Mouse (Mus musculus): ENCODE data around the gene Acadvl. TPM values are rescaled to one million over a fixed set of nuclear protein-coding genes. Genes with fewer than 3 reads are reported as not detected.
A peak's percentile ranks its signal among the peaks of the same experiment; 100 is the strongest.

Gene Acadvl
- polyA plus RNA-seq, 1 experiment from 2014 or later: 46.3 TPM

- peaks cover 78% of the 10 kb centered on the region for H3K27me3 ChIP-seq (replicated peaks; ENCODE audit: low read depth, poor library complexity, severe bottlenecking)
- peaks cover 25% of the 10 kb centered on the region for H3K36me3 ChIP-seq (replicated peaks)
- H3K9me3 ChIP-seq: no peaks in the 10 kb centered on the region
- peaks cover 19% of the 10 kb centered on the region for H3K4me1 ChIP-seq
- WGBS: 10% methylated on average over 24 of the region's 24 CpGs
- H3K4me3 ChIP-seq: peak within 1 kb of the TSS; percentile 56
- peak within 1 kb of the TSS; percentile 76 for H3K27ac ChIP-seq (replicated peaks)
- DNase-seq (ENCODE audit: low spot score): peak; percentile 30
Measured at GRCm38 (mm10) chr11:69964650-69965270, 50.5 kb downstream of the Acadvl start, which contains the start of gene Cldn7. TSS of gene Cldn7 (plus strand) at chr11:69964779.

GRCm38 (mm10) chr11:69961841-69962240, 53.4 kb downstream of the Acadvl start:
- Histone ChIP-seq H3K4me3 (no peak overlapping the region), H3K27me3 (replicated peaks; ENCODE audit: low read depth, poor library complexity, severe bottlenecking) (peaks cover 59% of the 10 kb centered on the region), H3K27ac (replicated peaks) (no peak overlapping the region), H3K36me3 (replicated peaks) (no peaks in the 10 kb centered on the region), H3K9me3 (no peaks in the 10 kb centered on the region), H3K4me1 (peaks cover 17% of the 10 kb centered on the region)
- no peak for DNase-seq (ENCODE audit: low spot score)
- 59% methylated on average over 5 of the region's 5 CpGs for WGBS

DNA sequence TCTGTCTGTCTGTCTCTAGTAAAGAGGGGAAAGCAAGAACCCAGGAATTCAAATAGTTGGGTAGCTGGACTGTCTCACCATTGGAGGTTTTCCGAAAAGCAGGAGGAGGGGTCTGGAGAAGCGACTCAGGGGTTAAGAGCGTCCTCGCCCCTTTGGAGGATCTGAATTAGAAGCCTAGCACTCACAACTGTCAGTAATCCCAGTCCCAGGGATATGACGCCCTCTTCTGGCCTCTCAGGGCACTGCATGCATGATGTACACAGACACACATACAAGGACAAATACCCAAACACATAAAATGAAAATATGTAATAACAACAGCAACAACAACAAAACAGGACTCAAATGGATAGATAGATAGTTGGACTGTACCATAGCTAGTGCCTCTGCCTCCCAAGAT, 54.6 kb downstream of the Acadvl start:
- Histone ChIP-seq H3K9me3 (no peaks in the 10 kb centered on the region), H3K27ac (replicated peaks) (no peak overlapping the region), H3K4me3 (no peak overlapping the region), H3K4me1 (peaks cover 6% of the 10 kb centered on the region), H3K36me3 (replicated peaks) (no peaks in the 10 kb centered on the region), H3K27me3 (replicated peaks; ENCODE audit: low read depth, poor library complexity, severe bottlenecking) (peaks cover 46% of the 10 kb centered on the region)
- no peak for DNase-seq (ENCODE audit: low spot score)
- 25% methylated on average over 5 of the region's 5 CpGs for WGBS

MicroRNAs encoded within 50 kb of the gene (microRNA counts, 519-probe panel; counts per million panel counts)
- 188 counts per million, percentile 57 among the panel's probes with 10 or more counts for microRNA mmu-miR-324-3p
- microRNA mmu-miR-324-5p: 3,697 counts per million, percentile 74 among the panel's probes with 10 or more counts

Small RNAs within 50 kb of the gene (microRNA-seq; reads per million reads assigned to microRNA genes)
- gene Gm44349 (not detected), gene Mir324 (3,416 reads per million, percentile 86 among the genes with 10 or more reads in this experiment)

Other genes starting within 250 kb of the Acadvl start
- 0.55 and 1.0 TPM in 2 replicates for gene Zbtb4, start 249.5 kb downstream of the Acadvl start, polyA plus RNA-seq (2016; fragmentation: Nextera tagmentation; extraction: Ambion mirVana)
- gene Chrnb1, start 219.5 kb downstream of the Acadvl start, polyA plus RNA-seq (2016; fragmentation: Nextera tagmentation; extraction: Ambion mirVana): 1.4 and 2.3 TPM in 2 replicates
- gene Fgf11, start 213.6 kb downstream of the Acadvl start, polyA plus RNA-seq (2016; fragmentation: Nextera tagmentation; extraction: Ambion mirVana): 0.91 and 0.93 TPM in 2 replicates
- 2.1 and 2.7 TPM in 2 replicates for gene Tmem102, start 209.8 kb downstream of the Acadvl start, polyA plus RNA-seq (2016; fragmentation: Nextera tagmentation; extraction: Ambion mirVana)
- gene Gm39566, start 200.1 kb downstream of the Acadvl start, polyA plus RNA-seq (2016; fragmentation: Nextera tagmentation; extraction: Ambion mirVana): not detected in 2 replicates
- not detected in 2 replicates for gene Spem2, start 196.9 kb downstream of the Acadvl start, polyA plus RNA-seq (2016; fragmentation: Nextera tagmentation; extraction: Ambion mirVana)
- gene Spem1, start 193.2 kb downstream of the Acadvl start, polyA plus RNA-seq (2016; fragmentation: Nextera tagmentation; extraction: Ambion mirVana): 0.14 TPM in 1 of 2 replicates, not detected in the other
- 4.7 and 5.4 TPM in 2 replicates for gene Nlgn2, start 177.6 kb downstream of the Acadvl start, polyA plus RNA-seq (2016; fragmentation: Nextera tagmentation; extraction: Ambion mirVana)
- gene Tmem256, start 176.9 kb downstream of the Acadvl start, polyA plus RNA-seq (2016; fragmentation: Nextera tagmentation; extraction: Ambion mirVana): 321 and 340 TPM in 2 replicates
- 106 and 111 TPM in 2 replicates for gene Plscr3, start 169.0 kb downstream of the Acadvl start, polyA plus RNA-seq (2016; fragmentation: Nextera tagmentation; extraction: Ambion mirVana)
- gene Tnk1, start 156.7 kb downstream of the Acadvl start, polyA plus RNA-seq (2016; fragmentation: Nextera tagmentation; extraction: Ambion mirVana): 2.3 and 3.1 TPM in 2 replicates
- gene Tmem95, start 137.4 kb downstream of the Acadvl start, polyA plus RNA-seq (2016; fragmentation: Nextera tagmentation; extraction: Ambion mirVana): 0.31 TPM in 1 of 2 replicates, not detected in the other
- 6.8 and 7.0 TPM in 2 replicates for gene Kctd11, start 134.0 kb downstream of the Acadvl start, polyA plus RNA-seq (2016; fragmentation: Nextera tagmentation; extraction: Ambion mirVana)
- 1.3 and 1.5 TPM in 2 replicates for gene Acap1, start 119.9 kb downstream of the Acadvl start, polyA plus RNA-seq (2016; fragmentation: Nextera tagmentation; extraction: Ambion mirVana)
- gene 2810408A11Rik, start 114.4 kb downstream of the Acadvl start, polyA plus RNA-seq (2016; fragmentation: Nextera tagmentation; extraction: Ambion mirVana): 14.7 and 14.8 TPM in 2 replicates
- gene Neurl4, start 114.3 kb downstream of the Acadvl start, polyA plus RNA-seq (2016; fragmentation: Nextera tagmentation; extraction: Ambion mirVana): 10.9 and 11.1 TPM in 2 replicates
- gene Gps2, start 101.5 kb downstream of the Acadvl start, polyA plus RNA-seq (2016; fragmentation: Nextera tagmentation; extraction: Ambion mirVana): 87.6 and 89.1 TPM in 2 replicates
- gene Eif5a, start 93.5 kb downstream of the Acadvl start, polyA plus RNA-seq (2016; fragmentation: Nextera tagmentation; extraction: Ambion mirVana): 2,818 and 3,035 TPM in 2 replicates
- gene Ybx2, start 79.6 kb downstream of the Acadvl start, polyA plus RNA-seq (2016; fragmentation: Nextera tagmentation; extraction: Ambion mirVana): 5.1 and 5.8 TPM in 2 replicates
- 18.6 and 23.7 TPM in 2 replicates for gene Slc2a4, start 67.2 kb downstream of the Acadvl start, polyA plus RNA-seq (2016; fragmentation: Nextera tagmentation; extraction: Ambion mirVana)
- gene Cldn7, start 50.6 kb downstream of the Acadvl start, polyA plus RNA-seq (2016; fragmentation: Nextera tagmentation; extraction: Ambion mirVana): 56.3 and 56.4 TPM in 2 replicates
- 23.9 and 25.3 TPM in 2 replicates for gene Ctdnep1, start 34.3 kb downstream of the Acadvl start, polyA plus RNA-seq (2016; fragmentation: Nextera tagmentation; extraction: Ambion mirVana)
- gene Elp5, start 32.9 kb downstream of the Acadvl start, polyA plus RNA-seq (2016; fragmentation: Nextera tagmentation; extraction: Ambion mirVana): 157 and 161 TPM in 2 replicates
- 317 and 331 TPM in 2 replicates for gene Gabarap, start 24.3 kb downstream of the Acadvl start, polyA plus RNA-seq (2016; fragmentation: Nextera tagmentation; extraction: Ambion mirVana)
- 96.5 and 98.3 TPM in 2 replicates for gene Phf23, start 19.6 kb downstream of the Acadvl start, polyA plus RNA-seq (2016; fragmentation: Nextera tagmentation; extraction: Ambion mirVana)
- 59.0 and 59.8 TPM in 2 replicates for gene Dvl2, start 14.8 kb downstream of the Acadvl start, polyA plus RNA-seq (2016; fragmentation: Nextera tagmentation; extraction: Ambion mirVana)
- gene Dlg4, start 1.5 kb upstream of the Acadvl start, polyA plus RNA-seq (2016; fragmentation: Nextera tagmentation; extraction: Ambion mirVana): 12.6 and 13.2 TPM in 2 replicates
- gene Asgr1, start 38.7 kb upstream of the Acadvl start, polyA plus RNA-seq (2016; fragmentation: Nextera tagmentation; extraction: Ambion mirVana): 0.55 and 0.70 TPM in 2 replicates
- gene Asgr2, start 77.2 kb upstream of the Acadvl start, polyA plus RNA-seq (2016; fragmentation: Nextera tagmentation; extraction: Ambion mirVana): not detected in 2 replicates
- gene Mgl2, start 114.9 kb upstream of the Acadvl start, polyA plus RNA-seq (2016; fragmentation: Nextera tagmentation; extraction: Ambion mirVana): 0.14 TPM in 1 of 2 replicates, not detected in the other
- 0.26 TPM in 1 of 2 replicates, not detected in the other for gene Clec10a, start 140.8 kb upstream of the Acadvl start, polyA plus RNA-seq (2016; fragmentation: Nextera tagmentation; extraction: Ambion mirVana)
- 0.72 and 1.2 TPM in 2 replicates for gene Slc16a11, start 197.3 kb upstream of the Acadvl start, polyA plus RNA-seq (2016; fragmentation: Nextera tagmentation; extraction: Ambion mirVana)
- gene Slc16a13, start 205.7 kb upstream of the Acadvl start, polyA plus RNA-seq (2016; fragmentation: Nextera tagmentation; extraction: Ambion mirVana): 11.6 and 11.7 TPM in 2 replicates
- 5.0 and 7.2 TPM in 2 replicates for gene Bcl6b, start 214.4 kb upstream of the Acadvl start, polyA plus RNA-seq (2016; fragmentation: Nextera tagmentation; extraction: Ambion mirVana)
- gene 0610010K14Rik, start 222.5 kb upstream of the Acadvl start, polyA plus RNA-seq (2016; fragmentation: Nextera tagmentation; extraction: Ambion mirVana): 210 and 215 TPM in 2 replicates
- gene Gm21988, start 224.4 kb upstream of the Acadvl start, polyA plus RNA-seq (2016; fragmentation: Nextera tagmentation; extraction: Ambion mirVana): 7.9 and 10.7 TPM in 2 replicates
- gene Rnasek, start 224.4 kb upstream of the Acadvl start, polyA plus RNA-seq (2016; fragmentation: Nextera tagmentation; extraction: Ambion mirVana): 96.4 and 106 TPM in 2 replicates
- gene Alox12, start 239.9 kb upstream of the Acadvl start, polyA plus RNA-seq (2016; fragmentation: Nextera tagmentation; extraction: Ambion mirVana): 2.7 and 3.9 TPM in 2 replicates

All from embryonic facial prominence, embryonic 10.5 days (tissue).